Mouse (Mus musculus) left cerebral cortex, postnatal 10 days (tissue): ENCODE measurements around the gene Olfr9. TPM values are rescaled to one million over a fixed set of nuclear protein-coding genes. Genes with fewer than 3 reads are reported as not detected.
"Not testable (repeated sequence)": the region's sequence is repeated elsewhere in the genome, so short reads cannot be mapped to it uniquely, and the experiment has no call there.

Experiments
- DNase-seq, 2 experiments: peaks; one replicate each; pipeline ENCODE4 v3.0.0; 2021 to 2022; ENCODE audit warnings: low spot score in 2 of 2, mixed read lengths in 1 of 2; ENCODE audit errors: extremely low spot score in 1 of 2
- intact Hi-C: fragments of 180-260 bp; cut with DNase I; formaldehyde crosslinking; loops from one replicate; pipeline ENCODE4 v1.15.1; 2025
- total RNA-seq, 2 experiments: library from RNA; stranded (reverse); gene quantifications; 2 replicates each; pipeline ENCODE4 v1.2.3; 2021

Gene Olfr9
- total RNA-seq, result not detected

- DNase-seq, intact Hi-C loops: not testable (repeated sequence)
Measured at GRCm38 (mm10) chr10:128989131-128989530, at the start of gene Olfr9. Gene Olfr9 (plus strand): TSS chr10:128989431.

GRCm38 (mm10) chr10:128940475-128941061 is 48.7 kb upstream of the Olfr9 start:
- intact Hi-C loops, result no loop called here
- DNase-seq, result no peak

DNA sequence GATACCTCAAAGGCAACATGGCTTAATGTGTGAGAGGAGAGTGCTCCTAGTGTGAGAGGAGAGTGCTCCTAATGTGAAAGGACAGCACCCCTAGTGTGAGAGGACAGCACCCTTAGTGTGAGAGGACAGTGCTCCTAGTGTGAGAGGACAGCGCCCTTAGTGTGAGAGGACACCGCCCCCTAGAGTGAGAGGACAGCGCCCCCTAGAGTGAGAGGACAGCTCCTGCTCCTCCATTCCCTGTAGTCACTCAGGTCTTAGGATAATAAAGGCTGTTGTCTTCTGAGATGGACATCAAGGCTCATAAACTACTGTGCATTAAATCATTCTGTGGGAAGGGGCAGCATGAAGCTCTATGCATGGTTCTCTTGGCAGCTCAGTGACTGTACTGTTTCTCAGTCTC is 43.6 kb upstream of the Olfr9 start:
- intact Hi-C loops, result no loop called here

GRCm38 (mm10) chr10:128947496-128947895 is 41.7 kb upstream of the Olfr9 start:
- DNase-seq, result no peak
- intact Hi-C loops, result no loop called here

More for the DNA sequence above, 43.6 kb upstream of the Olfr9 start:
- no peak for DNase-seq

GRCm38 (mm10) chr10:128950208-128950887 is 38.9 kb upstream of the Olfr9 start:
- intact Hi-C loops, result no loop called here
- DNase-seq, result no peak

DNA sequence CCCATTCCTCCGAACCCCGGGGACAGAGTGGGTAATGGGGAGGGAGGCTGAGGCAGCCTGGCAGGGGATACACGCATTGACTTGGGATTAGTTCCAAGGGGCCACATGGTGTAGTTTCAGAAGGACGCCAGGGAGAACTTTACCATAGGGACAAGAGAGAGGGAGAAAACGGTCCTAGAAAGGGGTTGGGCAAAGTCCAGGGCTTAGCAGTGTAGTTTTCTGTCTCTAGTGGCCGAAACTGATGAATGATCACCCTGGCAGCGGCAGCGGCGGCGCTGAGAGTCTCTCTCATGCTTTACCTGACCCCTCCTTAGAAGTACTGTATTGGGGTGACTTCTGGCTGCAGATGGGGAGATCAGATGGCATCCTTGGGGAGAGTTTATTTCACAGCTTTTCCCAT is 30.9 kb upstream of the Olfr9 start:
- DNase-seq, result no peak
- intact Hi-C loops, result no loop called here

DNA sequence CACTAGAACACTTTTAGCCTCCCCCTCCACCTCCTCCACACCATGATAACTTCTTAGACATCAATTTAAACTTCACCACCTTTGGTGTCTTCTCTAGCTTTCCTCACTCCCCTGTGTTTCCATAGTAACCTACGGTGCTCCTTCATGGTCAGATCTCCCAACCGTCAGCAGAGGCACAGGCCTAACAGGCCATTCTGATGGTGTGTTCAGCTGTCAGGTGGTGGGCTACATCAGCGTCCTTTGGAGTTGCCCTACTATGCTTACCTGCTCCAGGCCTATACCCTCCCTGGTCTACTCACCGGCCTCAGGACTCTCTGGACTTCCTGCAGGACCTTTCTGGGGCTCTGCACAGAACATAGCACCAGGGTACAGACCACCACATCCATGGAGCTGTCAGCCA is 29.1 kb upstream of the Olfr9 start:
- no peak for DNase-seq
- intact Hi-C loops, result no loop called here

DNA sequence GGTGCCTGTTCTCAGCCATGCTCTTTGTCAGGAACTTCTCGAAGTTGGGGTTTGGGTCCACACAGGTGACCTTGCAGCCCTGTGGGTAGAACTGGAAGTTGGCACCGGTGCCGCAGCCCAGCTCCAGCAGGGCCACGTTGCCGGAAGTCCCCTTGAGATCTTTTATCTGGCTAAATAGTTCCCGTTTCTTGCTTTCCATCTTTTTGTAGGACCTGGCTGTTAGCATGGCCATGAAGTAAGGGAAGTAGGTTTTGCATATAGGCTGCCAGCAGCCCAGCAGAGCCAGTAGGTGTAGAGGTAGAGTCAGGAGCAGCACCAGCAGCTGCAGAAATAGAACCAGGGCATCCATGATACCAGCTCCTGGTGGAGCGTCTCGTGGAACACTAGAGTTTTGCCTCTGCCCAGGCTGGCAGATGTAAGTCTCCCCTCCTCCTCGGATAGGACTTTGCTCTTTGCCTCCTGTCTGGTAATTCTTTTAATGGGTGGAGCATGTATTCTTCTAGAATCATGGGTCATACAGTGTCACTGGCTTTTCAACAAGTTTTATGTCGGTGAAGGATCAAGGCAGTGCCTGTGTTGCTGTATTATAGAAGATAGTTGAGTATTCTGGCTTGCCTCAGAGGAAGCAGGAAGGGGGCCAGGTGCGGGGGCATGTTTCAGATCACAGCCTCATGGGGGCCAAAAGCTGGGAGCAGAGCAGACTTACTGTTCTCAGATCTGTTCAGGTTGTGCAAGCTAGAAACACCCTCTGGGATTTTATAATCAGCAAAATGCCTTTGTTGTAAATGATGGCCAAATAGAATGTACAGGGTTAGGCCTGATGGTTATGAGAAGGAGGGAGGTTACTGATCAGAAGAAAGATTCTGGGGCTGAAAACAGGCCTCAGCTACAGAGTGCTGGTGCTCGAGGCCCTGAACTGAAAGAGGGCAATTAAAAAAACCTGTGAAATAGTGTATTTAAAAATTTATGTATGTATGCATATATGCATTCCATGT is 28.3 kb upstream of the Olfr9 start, which contains the start of gene Mettl7b:
Mettl7b (minus strand) TSS at position 399 of the 995 bp plus-strand sequence.
- no peak for DNase-seq
- intact Hi-C loops, result no loop called here

GRCm38 (mm10) chr10:128964961-128965360 is 24.3 kb upstream of the Olfr9 start:
- intact Hi-C loops, result no loop called here
- no peak for DNase-seq

DNA sequence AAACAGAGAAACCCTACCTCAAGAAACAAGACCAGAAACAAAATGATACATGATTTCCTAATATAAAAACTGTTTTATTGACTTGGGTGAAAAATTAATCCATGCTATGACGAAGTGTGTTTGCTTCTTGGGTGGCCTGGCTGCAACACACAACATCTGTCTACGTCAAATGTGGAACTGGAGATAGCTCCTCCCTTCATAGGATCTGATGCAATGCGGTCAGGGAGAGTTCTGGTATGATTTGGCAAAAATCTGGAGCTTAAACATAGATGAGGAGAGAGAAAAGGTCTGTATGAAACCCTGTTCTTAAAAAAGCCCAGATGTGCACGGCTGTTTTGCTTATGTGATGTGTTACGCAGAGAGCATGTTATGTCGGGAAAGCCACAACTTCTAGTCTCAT is 23.4 kb upstream of the Olfr9 start:
- DNase-seq, result no peak
- intact Hi-C loops, result no loop called here

- intact Hi-C loops, result no loop called here
- no peak for DNase-seq
Measured at GRCm38 (mm10) chr10:128968341-128968749, 20.9 kb upstream of the Olfr9 start.

GRCm38 (mm10) chr10:128970740-128971250 is 18.4 kb upstream of the Olfr9 start:
- intact Hi-C loops, result loop anchor here (5.0 to 10.0 kb wide), 2 partner anchors 123 to 226 kb away; partner anchors contain the start of genes Dgka and Pym1
- no peak for DNase-seq

DNA sequence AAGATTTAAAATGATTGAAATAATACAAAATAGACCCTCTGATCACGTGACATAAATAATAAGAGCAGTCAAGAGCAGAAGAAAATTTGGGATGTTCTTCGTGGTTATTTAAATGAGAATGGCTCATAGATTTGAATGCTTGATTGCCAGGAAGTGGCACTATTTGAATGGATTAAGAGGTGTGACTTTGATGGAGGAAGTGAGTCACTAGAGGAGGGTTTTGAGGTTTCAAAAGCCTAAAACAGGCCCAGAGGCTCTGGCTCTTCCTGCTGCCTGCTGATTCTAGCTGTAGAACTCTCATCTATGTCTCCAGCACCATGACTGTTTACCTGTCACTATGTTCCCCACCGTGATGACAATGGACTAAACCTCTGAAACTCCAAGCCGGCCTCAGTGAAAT is 16.4 kb upstream of the Olfr9 start:
- no peak for DNase-seq
- intact Hi-C loops, result loop anchor here (5.0 to 10.0 kb wide), 2 partner anchors 126 to 228 kb away; partner anchors contain the start of genes Dgka and Pym1

- intact Hi-C loops, result loop anchor here (10.0 kb wide), 1 partner anchor 232 kb away; the partner anchor contains the start of genes Dgka and Pym1
- no peak for DNase-seq
Measured at GRCm38 (mm10) chr10:128976395-128976794, 12.8 kb upstream of the Olfr9 start.

DNA sequence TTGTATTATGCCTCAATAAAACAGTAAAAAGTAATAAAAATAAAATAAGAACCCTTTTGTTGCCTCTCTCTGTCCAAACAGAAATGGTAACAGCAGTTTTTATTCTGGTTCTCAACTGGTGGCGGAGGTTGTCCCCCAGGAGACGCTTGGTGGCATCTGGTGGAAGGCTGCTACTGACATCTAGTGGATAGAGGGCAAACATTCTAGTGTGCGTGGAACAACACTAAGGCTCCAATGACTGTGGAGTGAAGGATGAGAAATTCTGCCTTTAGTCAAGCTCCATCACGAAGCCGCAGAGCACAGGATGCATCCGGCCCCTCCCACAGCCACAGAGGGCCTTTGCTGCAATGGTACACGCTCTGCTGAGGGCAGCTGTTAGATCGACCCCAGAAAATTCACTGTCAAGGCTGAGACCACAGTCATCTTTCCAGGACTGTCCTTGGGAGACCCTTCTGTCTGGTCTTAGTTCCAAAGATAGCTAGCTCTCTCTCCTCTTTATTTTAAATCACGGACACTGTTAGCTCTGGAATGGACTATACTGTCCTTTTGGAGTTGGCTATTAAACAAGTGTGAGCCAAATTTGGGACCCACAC is 11.6 kb upstream of the Olfr9 start:
- peak; percentile 52 to 56 for DNase-seq
- intact Hi-C loops, result loop anchor here (10.0 kb wide), 1 partner anchor 233 kb away; the partner anchor contains the start of genes Dgka and Pym1

- intact Hi-C loops, result no loop called here
- no peak for DNase-seq
Measured at GRCm38 (mm10) chr10:128980644-128981365, 8.4 kb upstream of the Olfr9 start.

- DNase-seq, intact Hi-C loops: not testable (repeated sequence)
Measured at GRCm38 (mm10) chr10:128990129-128990850, 1.1 kb downstream of the Olfr9 start.
